Mouse (Mus musculus) cortical plate, adult 2 months (tissue): ENCODE data around the gene Pabpn1. TPM values are rescaled to one million over a fixed set of nuclear protein-coding genes. Genes with fewer than 3 reads are reported as not detected.

Experiments used
- H3K27ac ChIP-seq: fragments of 200-500 bp; 2 replicates; pipeline ENCODE4 v1.5.1; 2012; ENCODE audit warnings: low read length, control low read depth, inconsistent platforms; ENCODE audit not compliant: insufficient read depth
- H3K4me1 ChIP-seq: fragments of 200-500 bp; 2 replicates; pipeline ENCODE4 v1.6.1; 2011; ENCODE audit warnings: low read length; ENCODE audit not compliant: control insufficient read depth, insufficient read depth
- H3K4me3 ChIP-seq: fragments of 200-500 bp; 2 replicates; pipeline ENCODE4 v1.5.1; 2011; ENCODE audit warnings: mild to moderate bottlenecking, low read length, control low read depth; ENCODE audit not compliant: insufficient read depth
- CTCF ChIP-seq: fragments of 200-500 bp; IDR thresholded peaks from 2 replicates; pipeline ENCODE4 v1.5.1; 2011; ENCODE audit warnings: mild to moderate bottlenecking, control low read depth, low read length; ENCODE audit not compliant: insufficient read depth; ENCODE audit errors: extremely low read depth
- POLR2A ChIP-seq: fragments of 200-500 bp; IDR thresholded peaks from 2 replicates; pipeline ENCODE4 v1.6.1; 2011; ENCODE audit warnings: mild to moderate bottlenecking, low read length, control low read depth; ENCODE audit not compliant: insufficient read depth; ENCODE audit errors: extremely low read depth
- polyA plus RNA-seq: library from polyadenylated mRNA; depleted of rRNA; stranded (reverse); fragments of >200 nt; gene quantifications from 2 replicates; pipeline ENCODE4 v1.2.3, GENCODE M21; 2012; rRNA removed

Pabpn1 gene
- 414 and 456 TPM in 2 replicates for polyA plus RNA-seq

DNA sequence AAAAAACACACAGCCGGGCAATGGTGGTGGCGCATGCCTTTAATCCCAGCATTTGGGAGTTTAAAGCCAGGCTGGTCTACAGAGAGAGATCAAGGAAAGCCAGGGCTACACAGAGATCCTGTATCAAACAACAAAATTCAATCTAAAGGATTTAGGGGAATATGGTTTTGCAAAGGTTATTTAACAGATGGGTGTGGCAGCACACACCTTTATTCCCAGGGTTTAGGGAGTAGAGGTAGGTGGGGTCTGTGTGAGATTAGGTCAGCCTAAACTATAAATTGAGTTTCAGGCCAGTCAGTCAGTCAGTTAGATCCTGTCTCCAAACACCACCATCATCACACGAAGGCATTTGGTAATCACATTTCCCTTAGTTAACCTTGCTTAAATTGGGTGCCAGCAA lies at the start of gene Pabpn1:
Gene Pabpn1 (plus strand): TSS at position 301 of the 400 bp plus-strand sequence.
- Histone ChIP-seq H3K27ac (no peak within 1 kb of the TSS), H3K4me3 (peak within 1 kb of the TSS; percentile 20; the same call in 1 of the 2 replicates), H3K4me1 (no peaks in the 10 kb centered on the region)
- TF ChIP-seq POLR2A: no peak
- no peak for TF ChIP-seq CTCF

DNA sequence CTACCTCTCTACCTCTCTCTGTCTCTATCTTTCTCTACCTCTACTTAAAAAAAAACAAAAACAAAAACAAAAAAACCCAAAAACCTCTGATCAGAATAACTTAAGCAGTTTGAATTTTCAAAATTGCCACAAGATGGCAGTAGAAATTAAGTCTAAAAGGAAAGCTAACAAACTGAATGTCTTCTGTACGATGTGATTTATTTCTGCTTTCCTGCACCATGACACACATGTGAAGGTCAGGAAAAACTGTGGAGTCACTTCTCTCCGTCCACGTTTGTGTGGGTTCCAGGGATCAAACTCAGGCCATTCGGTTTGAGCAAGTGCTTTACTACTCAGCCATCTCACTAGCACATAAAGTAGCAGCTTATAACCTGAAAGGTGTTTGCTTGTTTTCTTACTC lies 48.8 kb upstream of the Pabpn1 start:
- Histone ChIP-seq H3K27ac (no peak overlapping the region), H3K4me1 (peaks cover 1% of the 10 kb centered on the region; the same call in 1 of the 2 replicates), H3K4me3 (no peak overlapping the region)
- 0 out of 2 replicates have a peak, but pooled peaks have one; percentile 12 for TF ChIP-seq CTCF
- no peak for TF ChIP-seq POLR2A

DNA sequence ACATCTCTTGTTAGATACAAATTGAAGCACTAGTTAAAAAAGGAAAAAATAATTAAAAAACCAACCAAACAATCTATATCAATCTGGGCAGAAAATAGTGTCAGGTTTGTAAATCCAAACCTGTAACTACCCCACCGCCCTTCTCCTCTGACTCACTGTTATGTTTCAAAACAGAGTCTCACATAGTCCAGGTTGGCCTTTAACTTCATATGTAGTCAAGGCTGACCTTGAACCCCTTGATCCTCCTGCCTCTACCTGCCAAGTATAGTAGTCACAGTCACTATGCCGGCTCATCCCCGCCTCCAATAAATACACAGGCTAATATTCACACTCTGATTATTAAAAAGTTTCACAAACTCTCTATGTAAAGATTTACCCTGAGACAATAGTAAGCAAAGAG lies 36.6 kb upstream of the Pabpn1 start:
- H3K4me1 ChIP-seq: peaks cover 2% of the 10 kb centered on the region; the same call in 1 of the 2 replicates
- no peak for TF ChIP-seq CTCF
- no peak for TF ChIP-seq POLR2A
- H3K4me3 ChIP-seq: no peak overlapping the region
- H3K27ac ChIP-seq: no peak overlapping the region

DNA sequence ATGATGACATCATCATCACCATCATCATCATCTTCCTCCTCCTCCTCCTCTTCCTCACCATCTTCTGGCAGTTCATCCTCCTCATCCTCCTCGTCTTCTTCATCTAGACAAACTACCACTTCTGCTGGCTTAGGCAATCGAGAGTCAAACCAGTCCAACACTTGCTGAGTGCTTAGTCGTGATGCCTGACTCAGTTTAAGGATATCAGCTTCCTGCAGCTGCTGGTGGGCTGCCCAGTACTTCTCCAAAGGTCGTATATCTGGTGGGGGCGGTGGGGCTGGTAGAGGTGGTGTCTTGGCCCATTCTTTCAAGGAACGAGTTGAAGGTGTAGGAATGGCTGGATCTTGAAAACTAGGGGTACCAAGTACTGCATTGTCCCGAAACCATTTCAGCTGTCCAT lies 35.6 kb upstream of the Pabpn1 start:
- H3K4me3 ChIP-seq: no peak overlapping the region
- H3K4me1 ChIP-seq: peaks cover 2% of the 10 kb centered on the region; the same call in 1 of the 2 replicates
- H3K27ac ChIP-seq: no peak overlapping the region
- TF ChIP-seq CTCF: no peak
- no peak for TF ChIP-seq POLR2A

DNA sequence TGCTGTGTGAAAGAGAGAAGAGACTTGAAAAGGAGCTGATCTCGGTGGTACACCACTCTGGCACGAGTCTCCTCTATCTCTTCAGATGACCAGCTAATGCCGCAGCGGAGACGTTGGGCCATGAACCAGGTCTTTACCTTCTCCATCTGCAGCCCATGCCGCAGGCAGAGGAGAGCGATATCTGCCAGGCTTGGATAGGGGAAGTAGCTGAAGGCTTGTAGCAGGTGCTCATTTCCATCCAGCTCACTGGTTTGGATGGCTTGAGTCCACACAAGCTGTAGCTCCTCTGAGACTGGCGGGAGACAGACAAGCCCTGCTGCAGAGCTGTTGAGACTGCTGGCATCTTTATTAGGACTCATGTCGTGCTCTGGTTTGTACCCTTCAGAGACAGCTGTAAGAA lies 34.4 kb upstream of the Pabpn1 start:
- H3K4me1 ChIP-seq: peaks cover 2% of the 10 kb centered on the region; the same call in 1 of the 2 replicates
- TF ChIP-seq POLR2A: no peak
- no peak for TF ChIP-seq CTCF
- no peak overlapping the region for H3K27ac ChIP-seq
- H3K4me3 ChIP-seq: no peak overlapping the region

DNA sequence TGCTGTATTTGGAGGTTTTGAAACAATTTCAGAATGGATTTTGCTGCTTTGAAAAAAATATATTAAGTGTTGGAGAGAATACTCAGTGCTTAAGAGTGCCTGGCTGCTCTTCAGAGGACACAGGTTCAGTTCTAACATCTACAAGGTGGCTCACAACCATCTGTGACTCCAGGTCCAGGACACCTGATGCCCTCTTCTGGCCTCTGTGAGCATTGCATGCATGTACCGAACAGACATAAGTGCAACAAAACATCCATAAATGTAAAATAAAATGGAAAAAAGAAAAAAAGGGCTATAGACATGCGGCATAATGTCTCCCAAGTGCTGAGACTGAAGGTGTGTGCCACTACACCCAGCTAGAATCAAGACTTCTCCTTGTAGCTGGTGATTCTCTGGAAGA lies 31.8 kb upstream of the Pabpn1 start:
- no peak overlapping the region for H3K4me3 ChIP-seq
- H3K4me1 ChIP-seq: peaks cover 2% of the 10 kb centered on the region; the same call in 1 of the 2 replicates
- peak; percentile 68 for TF ChIP-seq CTCF
- TF ChIP-seq POLR2A: no peak
- no peak overlapping the region for H3K27ac ChIP-seq

DNA sequence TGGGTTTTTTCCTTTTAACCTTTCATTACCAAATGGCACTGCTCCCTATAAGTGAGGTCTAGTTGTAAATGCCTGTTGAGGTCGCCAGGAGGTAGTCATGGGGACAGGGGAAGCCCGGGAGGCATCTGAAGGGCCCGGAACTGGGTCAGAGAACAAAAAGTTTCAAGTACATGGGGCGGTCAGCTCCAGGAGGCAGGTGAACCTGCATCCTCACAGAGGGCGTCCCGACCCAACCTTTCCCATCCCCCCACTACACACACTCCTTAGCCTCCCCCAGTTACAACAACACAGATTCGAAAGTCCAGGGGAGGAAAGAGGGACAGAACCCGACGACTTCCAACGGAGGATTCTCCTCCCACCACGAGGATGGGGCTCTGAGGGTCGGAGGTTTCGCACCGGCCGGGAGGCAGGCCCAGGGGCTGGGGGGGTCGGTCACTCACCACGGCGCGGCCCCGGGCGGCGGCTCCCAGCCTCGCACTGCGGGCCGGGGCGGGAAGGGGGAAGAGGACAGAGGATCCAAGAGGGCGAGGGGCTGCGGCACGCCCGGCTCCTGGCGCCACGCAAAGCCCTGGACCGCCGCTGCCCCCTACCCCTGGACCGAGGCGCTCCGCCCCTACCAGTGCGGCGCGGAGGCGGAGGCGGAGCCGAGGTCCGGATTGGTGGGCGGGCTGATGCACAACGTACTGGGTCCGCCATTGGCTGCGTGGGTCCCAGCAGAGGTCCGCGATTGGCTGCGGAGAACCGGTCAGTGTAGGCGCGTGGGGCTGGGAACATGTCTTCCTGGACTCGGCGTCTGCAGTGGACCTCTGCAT lies 28.6 kb upstream of the Pabpn1 start:
- no peaks in the 10 kb centered on the region for H3K4me1 ChIP-seq
- peak overlapping the region; percentile 66; the same call in 1 of the 2 replicates for H3K27ac ChIP-seq
- peak; percentile 84; the same call in 1 of the 2 replicates for TF ChIP-seq POLR2A
- no peak for TF ChIP-seq CTCF
- H3K4me3 ChIP-seq: peak overlapping the region; percentile 85

DNA sequence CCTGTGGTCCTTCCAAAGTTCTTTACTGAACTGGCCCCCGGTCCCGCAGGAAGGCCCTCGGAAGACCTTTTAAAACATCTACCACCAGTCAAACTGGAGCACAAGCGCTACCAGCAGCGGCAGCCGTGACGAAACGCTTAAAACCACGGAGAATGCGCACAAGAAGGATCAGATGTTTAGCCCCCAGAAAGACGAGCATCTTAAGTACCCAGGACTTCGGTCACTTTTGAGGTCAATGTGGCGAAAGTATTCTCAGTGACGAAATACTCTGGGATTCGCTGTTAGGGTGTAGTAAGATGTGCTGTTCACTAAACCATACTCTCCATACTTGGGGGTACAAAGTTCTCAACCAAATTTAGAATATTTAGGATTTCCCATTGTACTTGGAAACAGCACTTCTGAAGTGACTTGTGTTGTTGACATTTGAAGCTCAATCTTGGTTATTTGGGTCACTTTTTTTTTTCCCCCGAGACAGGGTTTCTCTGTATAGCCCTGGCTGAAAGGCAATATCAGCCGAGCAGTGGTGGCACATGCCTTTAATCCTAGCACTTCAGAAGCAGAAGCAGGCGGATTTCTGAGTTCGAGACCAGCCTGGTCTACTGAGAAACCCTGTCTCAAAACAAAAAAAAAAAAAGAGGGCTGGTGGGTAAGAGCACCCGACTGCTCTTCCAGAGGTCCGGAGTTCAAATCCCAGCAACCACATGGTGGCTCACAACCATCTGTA lies 27.8 kb upstream of the Pabpn1 start:
- no peak; the same call in 1 of the 2 replicates for TF ChIP-seq POLR2A

DNA sequence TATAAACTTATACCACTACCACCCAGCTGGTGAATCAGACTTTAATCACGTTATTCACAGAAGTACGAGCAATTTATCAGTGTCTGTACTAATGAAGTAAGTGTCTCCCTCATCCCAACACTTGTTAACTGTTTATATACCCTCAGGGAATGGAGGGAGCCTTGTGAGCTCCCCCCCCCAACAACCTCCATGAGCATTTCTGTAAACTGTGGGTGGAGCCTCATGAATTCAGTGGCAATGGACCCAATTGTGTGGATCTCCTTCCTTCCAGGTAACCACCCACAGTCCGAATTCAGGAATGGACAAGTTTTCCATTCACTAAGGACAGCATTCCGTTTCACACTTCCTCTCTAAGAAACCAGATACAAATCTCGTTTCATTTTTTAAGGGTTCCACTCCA lies 26.7 kb upstream of the Pabpn1 start:
- TF ChIP-seq POLR2A: no peak
- no peak for TF ChIP-seq CTCF
- no peaks in the 10 kb centered on the region for H3K4me1 ChIP-seq
- no peak overlapping the region for H3K4me3 ChIP-seq
- no peak overlapping the region for H3K27ac ChIP-seq

More for the DNA sequence above, 27.8 kb upstream of the Pabpn1 start:
- peak overlapping the region; percentile 85 for H3K4me3 ChIP-seq
- H3K4me1 ChIP-seq: no peaks in the 10 kb centered on the region
- H3K27ac ChIP-seq: peak overlapping the region; percentile 66; the same call in 1 of the 2 replicates
